Mouse (Mus musculus): ENCODE measurements around the gene Arhgef3. TPM values are rescaled to one million over a fixed set of nuclear protein-coding genes. Genes with fewer than 3 reads are reported as not detected.

Gene Arhgef3
- total RNA-seq, 1 experiment, result 7.6 TPM

DNA sequence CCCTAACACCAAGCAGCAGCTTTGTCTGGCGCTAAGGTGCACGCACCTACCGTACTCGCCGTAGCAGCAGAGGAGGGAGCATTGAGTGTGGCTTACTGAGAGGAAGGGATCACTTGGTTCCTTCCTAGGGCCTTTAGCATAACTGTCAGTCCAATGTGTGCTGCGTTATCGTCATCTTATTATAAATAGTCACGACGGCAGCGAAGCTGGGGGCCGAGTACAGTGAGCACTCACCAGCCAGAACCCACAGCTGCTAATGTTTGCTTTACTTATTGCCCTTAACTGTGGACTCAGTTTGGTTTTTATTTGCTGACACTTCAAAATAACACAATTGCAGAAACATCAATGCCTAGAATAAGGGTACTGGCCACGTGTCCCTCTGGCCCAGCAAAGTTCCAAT lies 105.6 kb downstream of the Arhgef3 start:
- DNase-seq (ENCODE audit: low read depth, low spot score), result no peak
- no peak overlapping the region for H3K9ac ChIP-seq (ENCODE audit: insufficient read depth, low read depth, low read length, poor library complexity, severe bottlenecking)
- in situ Hi-C loops (cut with MboI; ENCODE audit: low sequenced_read_pairs in 2 of 2, unreplicated experiment in 2 of 2), result no loop called here
- H3K9me3 ChIP-seq (ENCODE audit: control insufficient read depth, insufficient read depth, low read depth, low read length), result no peaks in the 10 kb centered on the region
- no peak overlapping the region for H3K4me3 ChIP-seq (ENCODE audit: insufficient read depth in 1 of 2, low read depth in 1 of 2, low read length in 2 of 2, poor library complexity in 1 of 2, severe bottlenecking in 1 of 2)
- no peak overlapping the region for H3K27ac ChIP-seq (ENCODE audit: insufficient read depth, low read depth, low read length, poor library complexity, severe bottlenecking)
- TF ChIP-seq HCFC1 (IDR thresholded peaks at IDR 0.05; ENCODE audit: borderline replicate concordance, insufficient read depth, low read length) (no peak), CHD2 (IDR thresholded peaks at IDR 0.05; ENCODE audit: low read depth, low read length) (no peak), ZC3H11A (IDR thresholded peaks at IDR 0.05; ENCODE audit: borderline replicate concordance, low read depth, low read length) (no peak), MAFK (IDR thresholded peaks at IDR 0.05; ENCODE audit: insufficient read depth, low read depth, low read length) (peak; percentile 34; the same call in 1 of the 2 replicates)
- no peaks in the 10 kb centered on the region for H3K36me3 ChIP-seq (ENCODE audit: control insufficient read depth, insufficient read depth, low read length, poor library complexity, severe bottlenecking)
- H3K4me1 ChIP-seq (ENCODE audit: control insufficient read depth in 2 of 2, insufficient read depth in 2 of 2, low read length in 2 of 2, poor library complexity in 1 of 2), result no peaks in the 10 kb centered on the region

DNA sequence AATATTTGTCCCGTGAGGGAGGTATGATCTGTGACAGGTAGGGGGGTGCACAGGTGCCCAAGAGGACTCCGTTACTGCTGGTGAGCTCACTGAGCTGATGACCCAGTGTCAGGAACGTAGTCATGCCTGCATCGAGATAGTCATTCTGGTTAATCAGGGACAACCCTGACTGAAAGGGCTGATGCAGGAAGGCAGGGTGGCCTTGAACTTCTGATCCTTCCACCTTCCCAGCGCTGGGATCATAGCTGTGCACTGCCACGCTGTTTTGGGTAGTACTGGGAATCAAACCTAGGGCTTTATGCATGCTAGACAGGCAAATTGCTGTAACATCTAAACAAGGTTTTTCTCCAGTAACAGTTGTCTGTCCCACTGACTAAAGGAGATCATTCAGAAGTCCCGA lies 109.9 kb downstream of the Arhgef3 start:
- TF ChIP-seq CHD2 (IDR thresholded peaks at IDR 0.05; ENCODE audit: low read depth, low read length), result no peak
- TF ChIP-seq MAFK (IDR thresholded peaks at IDR 0.05; ENCODE audit: insufficient read depth, low read depth, low read length), result no peak
- TF ChIP-seq ZC3H11A (IDR thresholded peaks at IDR 0.05; ENCODE audit: borderline replicate concordance, low read depth, low read length), result no peak
- TF ChIP-seq HCFC1 (IDR thresholded peaks at IDR 0.05; ENCODE audit: borderline replicate concordance, insufficient read depth, low read length), result no peak
- TF ChIP-seq ZNF384 (IDR thresholded peaks at IDR 0.05; ENCODE audit: low read depth, low read length), result no peak
- Histone ChIP-seq H3K27ac (ENCODE audit: insufficient read depth, low read depth, low read length, poor library complexity, severe bottlenecking) (no peak overlapping the region), H3K4me1 (ENCODE audit: control insufficient read depth in 2 of 2, insufficient read depth in 2 of 2, low read length in 2 of 2, poor library complexity in 1 of 2) (no peaks in the 10 kb centered on the region; a peak in 1 of 4 replicates), H3K9me3 (ENCODE audit: control insufficient read depth, insufficient read depth, low read depth, low read length) (no peaks in the 10 kb centered on the region), H3K4me3 (ENCODE audit: insufficient read depth in 1 of 2, low read depth in 1 of 2, low read length in 2 of 2, poor library complexity in 1 of 2, severe bottlenecking in 1 of 2) (no peak overlapping the region), H3K9ac (ENCODE audit: insufficient read depth, low read depth, low read length, poor library complexity, severe bottlenecking) (no peak overlapping the region), H3K36me3 (ENCODE audit: control insufficient read depth, insufficient read depth, low read length, poor library complexity, severe bottlenecking) (no peaks in the 10 kb centered on the region)
- no peak for DNase-seq (ENCODE audit: low read depth, low spot score)
- in situ Hi-C loops (cut with MboI; ENCODE audit: low sequenced_read_pairs in 2 of 2, unreplicated experiment in 2 of 2), result no loop called here

GRCm38 (mm10) chr14:27226288-27226687 lies 111.6 kb downstream of the Arhgef3 start:
- Histone ChIP-seq H3K36me3 (ENCODE audit: control insufficient read depth, insufficient read depth, low read length, poor library complexity, severe bottlenecking) (no peaks in the 10 kb centered on the region), H3K9ac (ENCODE audit: insufficient read depth, low read depth, low read length, poor library complexity, severe bottlenecking) (no peak overlapping the region), H3K27ac (ENCODE audit: insufficient read depth, low read depth, low read length, poor library complexity, severe bottlenecking) (no peak overlapping the region), H3K4me1 (ENCODE audit: control insufficient read depth in 2 of 2, insufficient read depth in 2 of 2, low read length in 2 of 2, poor library complexity in 1 of 2) (peaks cover 3 to 7% of the 10 kb centered on the region in 2 experiments), H3K9me3 (ENCODE audit: control insufficient read depth, insufficient read depth, low read depth, low read length) (no peaks in the 10 kb centered on the region), H3K4me3 (ENCODE audit: insufficient read depth in 1 of 2, low read depth in 1 of 2, low read length in 2 of 2, poor library complexity in 1 of 2, severe bottlenecking in 1 of 2) (no peak overlapping the region)
- TF ChIP-seq ZNF384 (IDR thresholded peaks at IDR 0.05; ENCODE audit: low read depth, low read length), result no peak
- no peak for TF ChIP-seq CHD2 (IDR thresholded peaks at IDR 0.05; ENCODE audit: low read depth, low read length)
- no peak for TF ChIP-seq ZC3H11A (IDR thresholded peaks at IDR 0.05; ENCODE audit: borderline replicate concordance, low read depth, low read length)
- no peak for TF ChIP-seq MAFK (IDR thresholded peaks at IDR 0.05; ENCODE audit: insufficient read depth, low read depth, low read length)
- TF ChIP-seq HCFC1 (IDR thresholded peaks at IDR 0.05; ENCODE audit: borderline replicate concordance, insufficient read depth, low read length), result no peak
- DNase-seq (ENCODE audit: low read depth, low spot score), result no peak
- in situ Hi-C loops (cut with MboI; ENCODE audit: low sequenced_read_pairs in 2 of 2, unreplicated experiment in 2 of 2), result no loop called here

DNA sequence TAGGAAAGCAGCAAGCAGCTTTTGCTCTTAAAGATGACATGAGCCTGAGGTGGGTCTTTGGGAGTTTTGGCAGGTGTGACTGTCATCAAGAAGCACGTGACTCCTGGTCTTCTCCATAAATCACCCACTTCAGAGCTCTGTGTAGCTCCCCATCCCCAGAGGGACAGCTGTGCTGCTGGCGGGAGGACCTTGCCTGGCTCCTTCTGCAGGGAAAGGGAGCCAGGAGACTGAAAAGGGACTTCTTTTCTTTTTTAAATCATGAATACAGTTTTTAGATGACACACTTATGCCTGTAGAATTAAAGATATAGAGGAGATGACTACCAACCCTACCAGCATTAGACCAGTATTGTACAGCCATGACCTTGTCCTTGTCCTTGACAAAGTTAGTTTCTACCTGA lies 113.6 kb downstream of the Arhgef3 start:
- Histone ChIP-seq H3K27ac (ENCODE audit: insufficient read depth, low read depth, low read length, poor library complexity, severe bottlenecking) (no peak overlapping the region), H3K9me3 (ENCODE audit: control insufficient read depth, insufficient read depth, low read depth, low read length) (no peaks in the 10 kb centered on the region), H3K4me1 (ENCODE audit: control insufficient read depth in 2 of 2, insufficient read depth in 2 of 2, low read length in 2 of 2, poor library complexity in 1 of 2) (peaks cover 3 to 11% of the 10 kb centered on the region in 2 experiments), H3K9ac (ENCODE audit: insufficient read depth, low read depth, low read length, poor library complexity, severe bottlenecking) (no peak overlapping the region), H3K4me3 (ENCODE audit: insufficient read depth in 1 of 2, low read depth in 1 of 2, low read length in 2 of 2, poor library complexity in 1 of 2, severe bottlenecking in 1 of 2) (no peak overlapping the region), H3K36me3 (ENCODE audit: control insufficient read depth, insufficient read depth, low read length, poor library complexity, severe bottlenecking) (no peaks in the 10 kb centered on the region)
- TF ChIP-seq CHD2 (IDR thresholded peaks at IDR 0.05; ENCODE audit: low read depth, low read length) (no peak), ZC3H11A (IDR thresholded peaks at IDR 0.05; ENCODE audit: borderline replicate concordance, low read depth, low read length) (no peak), HCFC1 (IDR thresholded peaks at IDR 0.05; ENCODE audit: borderline replicate concordance, insufficient read depth, low read length) (no peak), ZNF384 (IDR thresholded peaks at IDR 0.05; ENCODE audit: low read depth, low read length) (no peak), MAFK (IDR thresholded peaks at IDR 0.05; ENCODE audit: insufficient read depth, low read depth, low read length) (no peak)
- no peak for DNase-seq (ENCODE audit: low read depth, low spot score)
- in situ Hi-C loops (cut with MboI; ENCODE audit: low sequenced_read_pairs in 2 of 2, unreplicated experiment in 2 of 2), result no loop called here

GRCm38 (mm10) chr14:27228941-27229371 lies 114.3 kb downstream of the Arhgef3 start:
- H3K9ac ChIP-seq (ENCODE audit: insufficient read depth, low read depth, low read length, poor library complexity, severe bottlenecking), result no peak overlapping the region
- peaks cover 3 to 11% of the 10 kb centered on the region in 2 experiments for H3K4me1 ChIP-seq (ENCODE audit: control insufficient read depth in 2 of 2, insufficient read depth in 2 of 2, low read length in 2 of 2, poor library complexity in 1 of 2)
- in situ Hi-C loops (cut with MboI; ENCODE audit: low sequenced_read_pairs in 2 of 2, unreplicated experiment in 2 of 2), result no loop called here
- TF ChIP-seq HCFC1 (IDR thresholded peaks at IDR 0.05; ENCODE audit: borderline replicate concordance, insufficient read depth, low read length) (no peak), MAFK (IDR thresholded peaks at IDR 0.05; ENCODE audit: insufficient read depth, low read depth, low read length) (no peak), ZC3H11A (IDR thresholded peaks at IDR 0.05; ENCODE audit: borderline replicate concordance, low read depth, low read length) (no peak), CHD2 (IDR thresholded peaks at IDR 0.05; ENCODE audit: low read depth, low read length) (no peak), ZNF384 (IDR thresholded peaks at IDR 0.05; ENCODE audit: low read depth, low read length) (no peak)
- DNase-seq (ENCODE audit: low read depth, low spot score), result no peak
- H3K27ac ChIP-seq (ENCODE audit: insufficient read depth, low read depth, low read length, poor library complexity, severe bottlenecking), result no peak overlapping the region
- no peaks in the 10 kb centered on the region for H3K9me3 ChIP-seq (ENCODE audit: control insufficient read depth, insufficient read depth, low read depth, low read length)
- no peak overlapping the region for H3K4me3 ChIP-seq (ENCODE audit: insufficient read depth in 1 of 2, low read depth in 1 of 2, low read length in 2 of 2, poor library complexity in 1 of 2, severe bottlenecking in 1 of 2)
- no peaks in the 10 kb centered on the region for H3K36me3 ChIP-seq (ENCODE audit: control insufficient read depth, insufficient read depth, low read length, poor library complexity, severe bottlenecking)

Data from ES-E14 (cell line).